Mouse (Mus musculus) hindbrain, embryonic 14.5 days (tissue): Measurements from ENCODE around the gene Gm17545. TPM values are rescaled to one million over a fixed set of nuclear protein-coding genes. Genes with fewer than 3 reads are reported as not detected.
A peak's percentile ranks its signal among the peaks of the same experiment; 100 is the strongest.
"Not testable (repeated sequence)": the region's sequence is repeated elsewhere in the genome, so short reads cannot be mapped to it uniquely, and the experiment has no call there.

ENCODE experiments used
- ATAC-seq: fragments of 200-750 bp; cut with Nextera tagmentation; 2 replicates; pipeline ENCODE4 v1.8.0; 2017; ENCODE audit warnings: moderate number of reproducible peaks, mild to moderate bottlenecking, moderate TSS enrichment, moderate library complexity; ENCODE audit not compliant: low FRiP score
- DNase-seq: peaks from one replicate; pipeline ENCODE4 v3.0.0-alpha.2; 2015; ENCODE audit warnings: low spot score
- H3K27ac ChIP-seq: fragments of 300-500 bp; sonication (generic); 2 replicates; pipeline ENCODE4 v1.5.1; 2014; ENCODE audit warnings: mild to moderate bottlenecking, moderate library complexity
- H3K27me3 ChIP-seq: fragments of 300-500 bp; sonication (generic); 2 replicates; pipeline ENCODE4 v1.6.1; 2014; ENCODE audit warnings: mild to moderate bottlenecking, low read length, mixed read lengths; ENCODE audit not compliant: control insufficient read depth, insufficient read depth
- H3K36me3 ChIP-seq: fragments of 300-500 bp; sonication (generic); replicated peaks from 2 replicates; pipeline ENCODE4 v1.6.1; 2014; ENCODE audit not compliant: control insufficient read depth, insufficient read depth
- H3K4me1 ChIP-seq: fragments of 300-500 bp; sonication (generic); replicated peaks from 2 replicates; pipeline ENCODE4 v1.6.1; 2014; ENCODE audit warnings: antibody characterized with exemption, low read length, mixed read lengths; ENCODE audit not compliant: control insufficient read depth, insufficient read depth
- H3K4me2 ChIP-seq: fragments of 300-500 bp; sonication (generic); replicated peaks from 2 replicates; pipeline ENCODE4 v1.6.1; 2014; ENCODE audit warnings: mild to moderate bottlenecking, moderate library complexity
- H3K4me3 ChIP-seq: fragments of 300-500 bp; sonication (generic); replicated peaks from 2 replicates; pipeline ENCODE4 v1.5.1; 2014; ENCODE audit warnings: mild to moderate bottlenecking, low read length
- H3K9ac ChIP-seq: fragments of 300-500 bp; sonication (generic); 2 replicates; pipeline ENCODE4 v1.6.1; 2014
- H3K9me3 ChIP-seq: fragments of 300-500 bp; sonication (generic); 2 replicates; pipeline ENCODE4 v1.6.1; 2016; ENCODE audit warnings: low read length; ENCODE audit not compliant: control insufficient read depth
- WGBS: fragments of 180-500 bp; shearing (Covaris S2); extraction: QIAGEN DNeasy Blood & Tissue Kit; methylation state at CpG from one replicate; pipeline ENCODE4 v1.1.7; 2014; 5-methylcytosine and 5-hydroxymethylcytosine counted together
- polyA plus RNA-seq: library from polyadenylated mRNA; unstranded; fragments of >200 nt; fragmentation: Nextera tagmentation; extraction: Ambion mirVana; gene quantifications from 2 replicates; pipeline ENCODE4 v1.2.1, GENCODE M21; 2014

Gene Gm17545
- not detected in 2 replicates for polyA plus RNA-seq

DNA sequence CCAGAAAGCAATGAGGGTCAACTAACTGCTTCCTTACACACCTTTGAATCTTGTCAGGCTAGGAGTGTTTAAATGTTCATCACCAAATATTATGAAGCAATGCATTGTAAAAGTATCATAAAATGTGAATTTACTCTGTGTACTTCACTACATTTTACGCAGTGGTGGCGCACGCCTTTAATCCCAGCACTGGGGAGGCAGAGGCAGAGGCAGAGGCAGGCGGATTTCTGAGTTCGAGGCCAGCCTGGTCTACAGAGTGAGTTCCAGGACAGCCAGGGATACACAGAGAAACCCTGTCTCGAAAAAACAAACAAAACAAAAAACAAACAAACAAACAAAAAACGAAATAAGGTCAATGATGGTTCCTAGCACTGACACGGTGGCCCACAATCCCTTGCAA is at the start of gene Gm17545:
Gene Gm17545, plus strand, starts transcription at position 301 of the 400 bp plus-strand sequence.
- H3K4me2 ChIP-seq, DNase-seq, H3K4me3 ChIP-seq, H3K27ac ChIP-seq, H3K9me3 ChIP-seq, ATAC-seq, H3K27me3 ChIP-seq, H3K4me1 ChIP-seq, H3K9ac ChIP-seq: not testable (repeated sequence)
- H3K36me3 ChIP-seq: peaks cover 95% of the 10 kb centered on the region
- 89% methylated on average over 8 of the region's 8 CpGs for WGBS

DNA sequence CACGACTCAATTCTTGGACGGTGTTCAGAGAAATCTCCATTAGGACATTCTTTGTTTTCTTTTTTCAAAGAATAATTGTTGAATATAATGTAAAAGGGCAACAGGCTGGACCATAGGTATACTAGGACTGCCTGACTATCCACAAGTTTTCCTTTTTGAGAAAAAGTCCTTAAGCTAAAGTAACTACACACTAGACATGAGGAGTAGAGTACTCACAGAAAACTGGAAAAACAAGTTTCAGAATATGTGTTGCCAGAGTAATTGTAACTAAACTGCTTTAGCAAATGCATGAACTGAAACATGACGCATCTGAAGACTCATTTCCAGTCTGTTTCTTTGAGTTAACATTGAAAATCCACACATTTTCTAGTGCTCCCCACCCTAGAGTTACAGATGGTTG is 48.7 kb upstream of the Gm17545 start:
- H3K27me3 ChIP-seq: no peaks in the 10 kb centered on the region
- no peak overlapping the region for H3K9ac ChIP-seq
- 86% methylated on average over 3 of the region's 3 CpGs for WGBS
- no peaks in the 10 kb centered on the region for H3K4me1 ChIP-seq
- ATAC-seq: no peak
- DNase-seq: no peak
- no peak overlapping the region for H3K4me3 ChIP-seq
- no peaks in the 10 kb centered on the region for H3K36me3 ChIP-seq
- no peak overlapping the region for H3K4me2 ChIP-seq
- no peak overlapping the region for H3K27ac ChIP-seq
- no peaks in the 10 kb centered on the region for H3K9me3 ChIP-seq

DNA sequence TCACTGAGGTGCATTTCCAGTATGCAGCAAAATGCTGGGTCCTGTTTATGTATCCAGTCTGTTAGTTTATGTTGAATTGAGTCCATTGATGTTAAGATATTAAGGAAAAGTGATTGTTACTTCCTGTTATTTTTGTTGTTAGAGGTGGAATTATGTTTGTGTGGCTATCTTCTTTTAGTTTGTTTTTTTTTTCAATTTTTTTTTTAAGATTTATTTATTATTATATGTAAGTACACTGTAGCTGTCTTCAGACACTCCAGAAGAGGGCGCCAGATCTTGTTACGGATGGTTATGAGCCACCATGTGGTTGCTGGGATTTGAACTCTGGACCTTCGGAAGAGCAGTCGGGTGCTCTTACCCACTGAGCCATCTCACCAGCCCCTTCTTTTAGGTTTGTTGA is 46.5 kb upstream of the Gm17545 start:
- not testable (repeated sequence) for H3K27me3 ChIP-seq, DNase-seq, H3K27ac ChIP-seq, H3K36me3 ChIP-seq, H3K9ac ChIP-seq, H3K4me1 ChIP-seq, ATAC-seq, H3K9me3 ChIP-seq, H3K4me2 ChIP-seq, H3K4me3 ChIP-seq
- WGBS: 97% methylated on average over 2 of the region's 4 CpGs

- H3K36me3 ChIP-seq, DNase-seq, ATAC-seq, H3K4me3 ChIP-seq, H3K4me1 ChIP-seq, H3K9ac ChIP-seq, H3K27me3 ChIP-seq, H3K4me2 ChIP-seq, H3K9me3 ChIP-seq, H3K27ac ChIP-seq: not testable (repeated sequence)
- WGBS: 36% methylated on average over 4 of the region's 4 CpGs
Observed at GRCm38 (mm10) chr9:22408344-22408743, 45.7 kb upstream of the Gm17545 start.

- DNase-seq: no peak
- H3K27me3 ChIP-seq: no peaks in the 10 kb centered on the region
- no peak overlapping the region for H3K4me3 ChIP-seq
- H3K4me2 ChIP-seq: no peak overlapping the region
- no peaks in the 10 kb centered on the region for H3K36me3 ChIP-seq
- H3K9me3 ChIP-seq: no peaks in the 10 kb centered on the region
- H3K27ac ChIP-seq: no peak overlapping the region
- H3K4me1 ChIP-seq: no peaks in the 10 kb centered on the region
- no peak overlapping the region for H3K9ac ChIP-seq
- 75% methylated on average over 7 of the region's 7 CpGs for WGBS
- ATAC-seq: no peak
Observed at GRCm38 (mm10) chr9:22409501-22409900, 44.6 kb upstream of the Gm17545 start.

- DNase-seq (peak; percentile 96), ATAC-seq (peak; percentile 99)
- no peaks in the 10 kb centered on the region for H3K36me3 ChIP-seq
- WGBS: 1% methylated on average over 43 of the region's 43 CpGs
- H3K9ac ChIP-seq: peak within 1 kb of the TSS; percentile 79
- peak within 1 kb of the TSS; percentile 47 for H3K4me3 ChIP-seq
- peak within 1 kb of the TSS; percentile 67 for H3K4me2 ChIP-seq
- no peaks in the 10 kb centered on the region for H3K9me3 ChIP-seq
- peak within 1 kb of the TSS; percentile 82 for H3K27ac ChIP-seq
- no peaks in the 10 kb centered on the region for H3K4me1 ChIP-seq
- H3K27me3 ChIP-seq: no peaks in the 10 kb centered on the region
Observed at GRCm38 (mm10) chr9:22411002-22411857, 42.9 kb upstream of the Gm17545 start, which contains the start of gene 9530077C05Rik. Gene 9530077C05Rik (plus strand): TSS chr9:22411513.

GRCm38 (mm10) chr9:22416187-22416586 is 37.9 kb upstream of the Gm17545 start:
- Histone ChIP-seq H3K9me3 (no peaks in the 10 kb centered on the region), H3K36me3 (no peaks in the 10 kb centered on the region), H3K4me3 (no peak overlapping the region), H3K4me2 (no peak overlapping the region), H3K27me3 (no peaks in the 10 kb centered on the region), H3K9ac (no peak overlapping the region), H3K27ac (no peak overlapping the region), H3K4me1 (0 out of 2 replicates have a peak, but pooled peaks cover 4% of the 10 kb centered on the region)
- no peak for DNase-seq
- no peak for ATAC-seq
- WGBS: 90% methylated on average over 3 of the region's 3 CpGs

GRCm38 (mm10) chr9:22417547-22417946 is 36.5 kb upstream of the Gm17545 start:
- Histone ChIP-seq H3K9ac (no peak overlapping the region), H3K4me1 (0 out of 2 replicates have a peak, but pooled peaks cover 4% of the 10 kb centered on the region), H3K9me3 (no peaks in the 10 kb centered on the region), H3K4me2 (no peak overlapping the region), H3K4me3 (no peak overlapping the region), H3K27ac (no peak overlapping the region), H3K36me3 (no peaks in the 10 kb centered on the region), H3K27me3 (no peaks in the 10 kb centered on the region)
- DNase-seq (no peak), ATAC-seq (no peak)
- 42% methylated on average over 6 of the region's 6 CpGs for WGBS

GRCm38 (mm10) chr9:22419877-22420276 is 34.2 kb upstream of the Gm17545 start:
- DNase-seq (no peak), ATAC-seq (no peak)
- no peak overlapping the region for H3K27ac ChIP-seq
- H3K4me2 ChIP-seq: no peak overlapping the region
- H3K36me3 ChIP-seq: no peaks in the 10 kb centered on the region
- 77% methylated on average over 3 of the region's 3 CpGs for WGBS
- no peaks in the 10 kb centered on the region for H3K27me3 ChIP-seq
- H3K4me3 ChIP-seq: no peak overlapping the region
- no peak overlapping the region for H3K9ac ChIP-seq
- 0 out of 2 replicates have a peak, but pooled peaks cover 4% of the 10 kb centered on the region for H3K4me1 ChIP-seq
- H3K9me3 ChIP-seq: no peaks in the 10 kb centered on the region
